Mouse (Mus musculus): ENCODE data around the gene Tut4. TPM values are rescaled to one million over a fixed set of nuclear protein-coding genes. Genes with fewer than 3 reads are reported as not detected.

Tut4 gene
- total RNA-seq (2021): 10 to 100 TPM; 13.0 to 17.3 TPM
- long read RNA-seq, experiment 1, partial matches to known transcripts: 0 of 1 reads
- long read RNA-seq, experiment 1, other reads (novel, unspliced or antisense): 1 of 1 reads
- long read RNA-seq, experiment 2, partial matches to known transcripts: 3 of 4 reads
- long read RNA-seq, experiment 2, other reads (novel, unspliced or antisense): 1 of 4 reads

DNA sequence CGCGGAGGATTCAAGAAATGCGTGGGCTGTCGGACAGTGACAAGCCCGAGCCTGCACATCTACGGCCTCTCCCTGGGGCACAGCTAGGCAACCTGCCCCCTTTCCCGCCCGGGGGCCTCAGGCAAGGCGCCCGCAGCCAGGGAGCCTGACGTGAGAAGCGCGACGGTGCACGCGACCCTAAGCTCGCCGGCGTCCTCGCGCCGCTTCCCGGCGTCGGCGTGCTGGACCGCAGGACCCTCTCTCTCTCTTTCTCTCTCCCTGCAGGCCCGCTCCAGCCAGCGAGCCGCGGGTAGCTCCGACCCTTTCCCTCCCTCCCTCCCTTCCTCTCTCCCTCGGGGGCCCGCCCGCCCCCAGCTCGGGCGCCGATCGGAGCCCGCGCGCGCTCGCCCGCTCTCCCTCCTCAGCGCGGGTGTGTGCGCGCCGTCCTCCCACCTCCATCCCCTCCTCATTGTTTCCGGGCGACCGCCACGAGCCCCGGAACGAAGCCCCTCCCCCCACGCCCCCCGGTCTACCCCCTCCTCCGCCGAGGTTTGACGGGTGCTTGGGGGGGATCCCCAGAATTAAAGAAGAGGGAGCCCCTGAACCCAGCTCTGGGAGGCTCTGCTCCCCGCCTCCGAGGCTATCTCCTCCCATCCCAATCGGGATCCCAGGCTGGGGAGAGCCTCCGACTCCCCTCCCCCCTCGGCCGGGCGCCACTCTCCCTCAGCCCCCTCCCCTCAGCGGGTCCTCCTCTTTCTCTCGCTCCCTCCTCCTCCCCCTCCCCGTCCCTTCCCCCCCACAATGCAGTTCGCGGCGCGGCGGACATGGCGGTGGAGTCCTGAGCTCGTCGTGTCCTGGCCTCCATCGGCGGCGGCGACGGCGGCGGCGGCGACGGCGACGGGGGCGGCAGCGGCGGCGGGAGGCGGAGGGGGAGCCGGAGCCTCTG is at the start of gene Tut4:
Gene Tut4 (plus strand): TSS at position 196 of the 925 bp plus-strand sequence.
- DNase-seq: peak; percentile 92
- intact Hi-C loops (cut with DNase I; ENCODE audit: low total_unique reads): loop anchor here (5.0 kb wide), 1 partner anchor 52 kb away; the partner anchor contains the start of gene Gpx7

DNA sequence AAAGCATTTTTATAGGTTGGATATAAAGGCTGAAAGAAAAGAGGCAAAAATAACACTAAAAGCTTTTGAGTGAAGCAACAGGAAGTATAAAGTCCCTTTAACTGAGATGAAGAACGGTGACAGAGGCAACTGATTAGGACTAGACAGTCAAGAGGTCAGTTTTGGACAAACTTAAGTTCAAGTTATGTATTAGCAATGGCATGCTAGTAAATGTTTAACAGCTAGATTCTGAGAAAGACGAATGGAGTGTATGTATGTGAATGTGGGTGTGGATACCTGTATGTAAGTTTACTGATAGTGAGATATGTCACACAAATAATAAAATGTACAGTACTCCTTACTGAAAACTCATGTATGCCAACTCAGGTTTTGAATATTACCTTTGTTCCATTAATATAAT is 34.6 kb upstream of the Tut4 start:
- no peak for DNase-seq
- intact Hi-C loops (cut with DNase I; ENCODE audit: low total_unique reads): no loop called here

DNA sequence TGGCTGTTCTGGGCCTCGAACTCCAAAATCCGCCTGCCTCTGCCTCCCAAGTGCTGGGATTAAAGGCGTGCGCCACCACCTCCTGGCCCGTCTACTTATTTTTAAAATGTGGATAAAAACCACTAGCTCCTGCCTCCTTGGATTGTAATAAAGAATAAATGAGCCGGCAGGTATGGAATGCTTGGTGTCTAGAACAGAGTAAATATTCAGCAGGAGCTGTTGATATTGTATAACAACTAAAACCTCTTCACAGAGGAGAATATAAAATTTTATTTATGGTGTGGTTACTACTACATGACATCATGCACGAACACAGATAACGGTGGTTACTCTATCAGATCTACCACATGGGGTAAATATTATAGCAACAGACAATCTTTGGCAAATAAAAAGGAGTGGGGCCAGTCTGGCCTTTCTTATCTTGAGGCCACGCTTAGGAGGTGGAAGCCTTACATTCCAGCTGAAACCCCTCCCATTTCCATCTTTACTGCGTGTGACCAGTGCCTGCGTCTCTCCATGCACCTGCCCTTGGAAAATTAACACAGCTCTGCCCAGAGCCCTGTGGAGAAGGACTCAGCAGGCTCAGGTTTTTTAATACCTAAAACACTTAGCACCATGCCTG is 31.4 kb upstream of the Tut4 start:
- DNase-seq: no peak
- intact Hi-C loops (cut with DNase I; ENCODE audit: low total_unique reads): no loop called here

DNA sequence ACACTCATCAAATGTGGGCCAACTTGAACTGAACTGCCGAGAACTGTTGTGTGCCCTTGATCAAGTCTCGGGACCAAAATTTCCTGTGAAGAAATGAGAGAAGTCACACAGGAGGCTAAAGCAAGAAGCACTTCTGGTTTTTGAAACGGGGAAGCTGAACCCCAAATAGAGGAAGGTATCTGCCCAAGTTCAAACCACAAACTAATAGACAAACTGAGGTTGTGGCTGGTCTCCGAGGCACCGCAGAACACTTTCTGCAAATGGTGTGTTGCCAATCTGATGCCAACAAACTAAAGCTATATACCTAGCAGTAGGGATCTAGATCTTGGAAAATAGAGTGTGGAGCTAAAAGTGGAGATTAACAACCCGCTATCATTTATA is 30.9 kb upstream of the Tut4 start:
- intact Hi-C loops (cut with DNase I; ENCODE audit: low total_unique reads): no loop called here
- no peak for DNase-seq

DNA sequence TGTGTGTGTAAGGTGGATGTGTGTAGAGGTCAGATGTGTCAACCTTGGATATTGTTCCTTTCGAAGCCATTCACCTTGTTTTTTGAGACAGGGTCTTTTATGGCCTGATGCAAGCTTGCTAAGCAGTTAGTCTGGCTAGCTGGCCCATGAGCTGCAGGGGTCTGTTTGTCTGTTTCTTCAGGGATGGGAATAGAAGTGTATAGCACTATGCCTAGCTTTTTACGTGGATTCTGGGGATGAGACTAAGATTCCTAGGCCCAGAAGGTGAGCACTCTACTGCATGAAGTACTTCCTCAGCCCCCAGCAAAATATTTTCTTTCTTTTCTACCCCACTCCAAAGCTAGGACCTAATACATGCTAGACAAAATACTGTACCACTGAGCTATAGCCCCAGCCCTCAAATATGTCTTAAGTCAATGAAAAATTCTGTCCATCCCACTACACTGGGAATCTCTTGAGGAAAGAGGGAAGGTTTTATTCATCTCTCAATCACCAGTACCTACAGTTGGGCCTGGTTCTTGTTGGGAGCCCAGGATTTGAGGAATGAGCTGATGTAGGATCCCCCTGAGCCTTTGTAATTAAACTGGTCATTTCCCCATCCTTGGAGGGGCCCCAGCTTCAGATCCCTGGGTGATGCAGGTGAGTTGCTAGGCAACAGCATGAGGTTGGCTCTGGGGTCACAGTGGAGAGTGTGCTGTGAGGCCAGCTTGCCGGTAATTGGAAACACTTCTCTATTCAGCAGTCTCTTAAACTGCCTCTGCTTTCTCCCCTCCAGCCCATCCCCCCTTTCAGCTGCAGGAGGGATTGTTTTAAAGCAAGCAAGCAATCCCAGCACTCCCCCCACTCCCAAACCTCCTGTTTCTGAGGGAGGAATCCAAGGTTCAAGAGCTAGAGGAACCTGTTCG is 28.3 kb upstream of the Tut4 start:
- DNase-seq: no peak

DNA sequence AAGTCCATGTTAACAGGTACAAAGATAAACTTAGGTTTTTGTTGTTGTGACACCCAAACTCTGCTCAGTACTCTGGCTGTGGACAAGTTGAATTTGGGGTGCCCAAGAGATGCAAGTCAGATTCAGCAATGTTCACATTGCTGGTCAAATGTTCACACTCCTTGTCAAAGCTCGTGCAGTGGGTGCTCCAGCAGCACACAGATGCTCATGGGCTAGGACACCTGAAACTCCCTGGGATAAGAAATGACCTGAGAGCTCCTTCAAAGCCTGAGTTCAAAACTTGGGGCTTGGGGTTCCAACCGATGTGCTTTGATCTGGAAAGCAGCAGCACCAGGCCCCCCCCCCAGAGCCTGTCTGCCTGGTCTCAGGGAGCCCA is 27.7 kb upstream of the Tut4 start:
- intact Hi-C loops (cut with DNase I; ENCODE audit: low total_unique reads): no loop called here
- DNase-seq: no peak

More for the DNA sequence above, 28.3 kb upstream of the Tut4 start:
- intact Hi-C loops (cut with DNase I; ENCODE audit: low total_unique reads): no loop called here

GRCm38 (mm10) chr4:108433341-108433740 is 25.9 kb upstream of the Tut4 start:
- DNase-seq: no peak
- intact Hi-C loops (cut with DNase I; ENCODE audit: low total_unique reads): no loop called here

DNA sequence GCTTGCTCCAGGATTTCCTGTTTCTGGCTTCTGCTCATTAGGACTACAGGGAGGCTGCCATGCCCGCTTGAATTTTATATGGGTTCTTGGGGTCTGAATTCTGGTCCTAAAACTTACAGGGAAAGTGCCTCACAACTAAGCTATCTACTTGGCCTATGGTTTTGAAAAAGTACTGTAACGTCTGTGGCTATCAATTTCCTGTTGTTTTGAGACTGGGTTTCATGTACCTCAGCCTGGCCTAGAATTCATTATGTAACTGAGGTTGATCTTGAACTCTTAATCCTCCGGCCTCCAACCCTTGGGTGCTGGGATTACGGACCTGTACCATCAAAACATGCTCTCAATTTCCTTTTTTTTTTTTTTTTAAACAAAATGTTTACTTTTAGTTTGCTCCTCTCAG is 25.0 kb upstream of the Tut4 start:
- no peak for DNase-seq
- intact Hi-C loops (cut with DNase I; ENCODE audit: low total_unique reads): no loop called here

GRCm38 (mm10) chr4:108434781-108435180 is 24.4 kb upstream of the Tut4 start:
- intact Hi-C loops (cut with DNase I; ENCODE audit: low total_unique reads): no loop called here
- no peak for DNase-seq

DNA sequence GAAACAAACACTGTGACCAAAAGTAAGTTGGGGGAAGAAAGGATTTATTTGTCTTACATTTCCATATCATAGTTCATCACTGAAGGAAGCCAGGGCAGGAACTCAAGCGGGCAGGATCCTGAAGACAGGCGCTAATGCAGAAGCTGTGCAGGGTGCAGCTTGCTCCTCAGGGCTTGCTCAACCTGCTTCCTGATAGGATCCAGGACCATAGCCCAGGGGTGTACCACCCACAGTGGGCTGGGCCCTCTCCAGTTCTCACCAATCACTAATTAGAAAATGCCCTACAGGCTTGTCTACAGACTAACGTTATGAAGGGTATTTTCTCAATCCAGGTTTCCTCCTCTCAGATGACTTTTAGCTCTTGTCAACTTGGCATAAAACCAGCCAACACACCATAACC is 23.6 kb upstream of the Tut4 start:
- intact Hi-C loops (cut with DNase I; ENCODE audit: low total_unique reads): no loop called here
- no peak for DNase-seq

GRCm38 (mm10) chr4:108436225-108436624 is 23.0 kb upstream of the Tut4 start:
- no peak for DNase-seq
- intact Hi-C loops (cut with DNase I; ENCODE audit: low total_unique reads): no loop called here

- DNase-seq: no peak
- intact Hi-C loops (cut with DNase I; ENCODE audit: low total_unique reads): no loop called here
Observed at GRCm38 (mm10) chr4:108438082-108438840, 21.0 kb upstream of the Tut4 start.

DNA sequence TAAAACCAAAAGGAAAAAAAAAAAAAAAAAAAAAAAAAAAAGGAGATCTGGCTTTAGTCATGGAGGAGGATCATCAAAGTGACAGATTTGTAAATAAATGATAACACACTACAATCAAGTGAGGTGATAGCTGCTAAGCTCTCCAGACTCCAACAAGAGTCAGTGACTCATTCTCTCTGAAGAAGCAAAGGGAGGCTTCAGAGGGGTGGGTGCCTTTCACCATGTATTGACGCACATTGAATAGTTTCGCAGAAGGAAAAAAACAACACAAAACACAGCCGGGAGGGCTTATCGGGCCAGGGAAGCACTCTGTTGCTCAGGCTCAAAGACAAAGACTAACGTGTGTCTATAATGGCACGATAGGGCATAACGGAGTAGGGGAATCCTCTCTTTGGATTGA is 11.1 kb upstream of the Tut4 start:
- DNase-seq: no peak
- intact Hi-C loops (cut with DNase I; ENCODE audit: low total_unique reads): no loop called here

DNA sequence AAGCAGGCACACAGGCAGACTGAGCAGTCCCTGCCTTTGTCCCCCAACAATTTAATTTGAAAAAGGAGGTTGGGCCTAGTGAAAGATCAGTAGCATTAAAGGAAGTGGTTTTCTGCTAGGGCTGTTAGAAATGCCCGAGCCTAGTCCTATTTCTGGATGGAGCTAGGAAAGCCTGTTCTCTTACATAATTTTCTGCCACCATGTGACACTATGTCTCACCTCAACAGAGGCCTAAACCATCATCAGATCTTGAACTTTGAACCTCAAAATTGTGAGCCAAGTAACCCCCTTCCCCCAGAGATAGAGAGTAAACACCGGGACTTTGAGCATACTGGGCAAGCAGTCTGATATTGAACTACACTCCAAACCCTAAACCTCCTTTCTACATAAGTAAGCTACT is 3.2 kb upstream of the Tut4 start:
- intact Hi-C loops (cut with DNase I; ENCODE audit: low total_unique reads): loop anchor here (5.0 kb wide), 1 partner anchor 49 kb away; the partner anchor contains the start of gene Gpx7
- no peak for DNase-seq

- intact Hi-C loops (cut with DNase I; ENCODE audit: low total_unique reads): loop anchor here (5.0 kb wide), 1 partner anchor 51 kb away; the partner anchor contains the start of gene Gpx7
- no peak for DNase-seq
Observed at GRCm38 (mm10) chr4:108458201-108458741, 955 bp upstream of the Tut4 start.

DNA sequence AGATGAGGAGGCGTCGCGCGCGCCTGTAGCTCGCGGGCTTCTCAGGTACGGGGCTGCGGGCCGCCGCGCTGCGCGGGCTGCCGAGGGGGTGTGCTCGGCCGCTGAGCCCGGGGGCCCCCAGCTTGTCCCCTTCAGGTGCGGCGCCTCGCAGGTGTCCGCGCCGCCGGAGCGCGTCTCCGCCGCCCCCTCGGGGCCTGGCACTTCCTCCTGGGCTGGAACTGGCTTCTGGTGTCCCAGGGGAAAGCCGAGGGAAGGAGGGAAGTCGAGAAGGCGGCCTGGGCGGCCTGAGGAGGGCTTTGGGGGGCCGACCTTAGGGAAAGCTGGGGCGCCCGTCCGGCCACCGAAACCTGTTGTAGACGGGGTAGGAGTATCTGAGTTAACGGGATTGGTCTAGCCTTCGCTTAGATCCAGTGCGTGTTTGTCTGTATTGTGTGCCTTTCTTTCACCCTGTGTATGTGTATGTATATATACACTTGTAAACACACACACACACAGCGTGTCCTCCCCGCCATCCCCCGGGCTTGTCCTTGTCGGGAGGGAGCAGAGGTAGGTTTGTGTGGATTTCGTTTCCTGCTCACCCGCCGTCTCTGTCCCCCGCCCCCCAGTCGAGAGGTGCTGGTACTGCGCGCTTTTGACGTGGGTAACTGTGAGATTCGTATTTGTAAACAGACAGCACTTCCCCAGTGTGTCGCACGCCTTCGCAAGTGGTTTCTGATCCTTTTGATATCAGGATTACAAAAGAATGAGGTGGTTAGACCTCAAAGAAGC is 1.1 kb downstream of the Tut4 start:
- intact Hi-C loops (cut with DNase I; ENCODE audit: low total_unique reads): no loop called here

DNA sequence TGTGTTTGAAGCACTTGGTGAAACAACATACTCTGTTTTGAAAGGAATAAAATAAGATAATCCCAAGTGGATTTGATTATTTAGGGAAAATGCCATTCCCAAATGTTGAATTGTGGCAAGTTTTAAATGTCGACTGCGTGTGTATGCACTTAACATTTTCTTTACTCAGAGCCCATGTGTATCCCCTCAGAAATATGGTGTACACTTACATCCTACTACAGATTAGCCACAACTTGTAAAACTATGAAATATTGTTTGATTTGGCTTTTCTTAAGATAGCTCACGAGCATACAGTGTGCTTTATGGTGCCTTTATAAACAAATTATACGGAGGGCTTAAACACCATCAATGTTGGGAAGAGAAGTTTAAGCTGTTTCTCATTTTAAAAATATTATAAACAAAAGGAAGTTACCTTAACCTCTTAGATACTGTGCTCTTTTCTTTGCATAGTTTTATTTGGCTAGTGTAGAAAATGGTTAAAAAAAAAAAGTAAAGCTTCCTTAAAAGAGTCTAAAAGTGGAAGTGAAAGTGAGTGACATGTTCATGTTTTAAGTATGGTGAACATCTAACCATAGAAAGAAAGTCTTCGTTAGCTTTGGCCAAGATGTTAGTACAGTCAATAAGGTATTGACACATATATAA is 2.2 kb downstream of the Tut4 start:
- DNase-seq: no peak
- intact Hi-C loops (cut with DNase I; ENCODE audit: low total_unique reads): no loop called here

More for the DNA sequence above, 1.1 kb downstream of the Tut4 start:
- DNase-seq: peak; percentile 30

All from gastrocnemius, postnatal 14 days (tissue).